Mouse (Mus musculus): ENCODE measurements at regions not wholly inside any gene's neighbourhood (a gene's known extent, or its start where the extent isn't known, plus 50 kb on each side); places are given as distances from the start of the nearest gene placed in this dataset.

DNA sequence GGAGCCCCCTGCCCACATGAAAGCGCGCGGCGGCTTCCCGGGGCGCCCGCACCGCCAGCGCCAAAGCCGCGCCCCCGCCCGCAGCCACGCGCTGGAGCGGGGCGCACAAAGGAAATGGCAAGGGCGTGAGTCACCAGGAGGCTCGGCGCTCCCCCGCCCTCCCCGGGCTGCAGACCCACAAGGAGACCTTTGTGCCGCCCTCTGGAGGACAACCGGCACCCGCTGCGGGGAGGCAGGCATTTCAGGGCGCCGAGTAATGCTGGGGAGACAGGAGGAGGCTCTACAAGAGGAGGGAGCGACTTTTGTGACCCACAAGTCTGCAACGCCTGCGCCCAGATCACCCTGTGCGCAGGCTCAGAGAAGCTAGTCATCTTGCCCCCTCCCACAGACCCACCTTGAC is 234.9 kb downstream of the Opa1 start:
- peak overlapping the region; percentile 62 for H3K9ac ChIP-seq (ENCODE audit: low read depth, low read length)
- H3K36me3 ChIP-seq (ENCODE audit: insufficient read depth, low read length), result no peaks in the 10 kb centered on the region
- H3K4me2 ChIP-seq (ENCODE audit: low read length), result peak overlapping the region; percentile 86
- peak overlapping the region; percentile 40 for H3K4me3 ChIP-seq (replicated peaks; ENCODE audit: low read depth, low read length)
- no peaks in the 10 kb centered on the region for H3K27me3 ChIP-seq (ENCODE audit: insufficient read depth, low read length)
- no peaks in the 10 kb centered on the region for H3K9me3 ChIP-seq (replicated peaks; ENCODE audit: low read length)
- 0 out of 2 replicates have a peak, but pooled peaks cover 12% of the 10 kb centered on the region for H3K4me1 ChIP-seq (replicated peaks; ENCODE audit: insufficient read depth, low read length)
- WGBS, result under 1% methylated on average over 32 of the region's 32 CpGs
- TF ChIP-seq CTCF (IDR thresholded peaks at IDR 0.05; ENCODE audit: low read depth), result peak; percentile 72
- peak overlapping the region; percentile 58 for H3K27ac ChIP-seq
- peak; percentile 88 for ATAC-seq (replicated peaks; ENCODE audit: low FRiP score, low read depth)
- peak; percentile 93 for DNase-seq (ENCODE audit: low spot score)

DNA sequence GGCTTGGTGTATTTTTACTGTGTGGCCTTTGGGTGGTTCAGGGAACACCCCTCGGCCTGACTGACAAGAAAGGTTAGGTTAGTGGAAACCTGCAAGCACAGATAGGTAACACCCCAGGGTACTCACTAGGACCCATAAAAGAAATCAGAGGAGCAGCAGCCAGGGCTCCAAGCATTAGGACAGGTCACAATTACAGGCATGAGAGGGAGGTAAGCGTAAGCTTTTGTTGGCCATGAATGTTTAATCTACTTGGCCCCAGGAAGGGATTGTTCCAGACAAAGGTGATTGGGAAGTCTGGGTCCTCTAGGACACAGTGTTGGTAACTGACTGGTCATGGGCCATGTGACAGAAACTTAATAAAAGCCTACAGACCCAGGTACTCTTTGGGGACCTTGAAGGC is 235.5 kb downstream of the Opa1 start:
- 0 out of 2 replicates have a peak, but pooled peaks cover 12% of the 10 kb centered on the region for H3K4me1 ChIP-seq (replicated peaks; ENCODE audit: insufficient read depth, low read length)
- no peak for DNase-seq (ENCODE audit: low spot score)
- no peaks in the 10 kb centered on the region for H3K27me3 ChIP-seq (ENCODE audit: insufficient read depth, low read length)
- H3K9ac ChIP-seq (ENCODE audit: low read depth, low read length), result no peak overlapping the region
- 67% methylated on average over 2 of the region's 2 CpGs for WGBS
- H3K27ac ChIP-seq, result peak overlapping the region; percentile 58; the same call in 1 of the 2 replicates
- no peaks in the 10 kb centered on the region for H3K9me3 ChIP-seq (replicated peaks; ENCODE audit: low read length)
- ATAC-seq (replicated peaks; ENCODE audit: low FRiP score, low read depth), result no peak
- H3K4me3 ChIP-seq (replicated peaks; ENCODE audit: low read depth, low read length), result no peak overlapping the region
- no peak for TF ChIP-seq CTCF (IDR thresholded peaks at IDR 0.05; ENCODE audit: low read depth)
- no peak overlapping the region for H3K4me2 ChIP-seq (ENCODE audit: low read length)
- no peaks in the 10 kb centered on the region for H3K36me3 ChIP-seq (ENCODE audit: insufficient read depth, low read length)

DNA sequence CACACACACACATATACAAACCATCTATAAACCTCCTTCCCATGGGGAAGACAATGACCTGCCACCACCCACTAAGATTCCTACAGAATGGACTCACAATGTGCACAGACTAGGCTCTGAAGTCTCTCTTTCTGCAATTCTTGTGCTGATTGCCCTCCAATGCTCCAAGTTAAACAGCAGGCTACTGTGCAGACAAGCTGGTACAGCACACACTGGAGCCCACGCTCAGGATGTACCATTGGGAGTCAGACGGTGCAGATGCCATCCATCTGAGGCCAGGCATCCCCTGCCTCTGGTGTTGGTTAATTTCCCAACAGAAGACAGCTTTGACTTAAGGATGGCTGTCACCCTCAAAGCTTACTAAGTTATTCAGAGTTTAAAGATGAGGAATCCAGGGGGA is 236.1 kb downstream of the Opa1 start:
- Histone ChIP-seq H3K36me3 (ENCODE audit: insufficient read depth, low read length) (no peaks in the 10 kb centered on the region), H3K4me1 (replicated peaks; ENCODE audit: insufficient read depth, low read length) (0 out of 2 replicates have a peak, but pooled peaks cover 12% of the 10 kb centered on the region), H3K9ac (ENCODE audit: low read depth, low read length) (no peak overlapping the region), H3K9me3 (replicated peaks; ENCODE audit: low read length) (no peaks in the 10 kb centered on the region), H3K4me3 (replicated peaks; ENCODE audit: low read depth, low read length) (no peak overlapping the region), H3K27me3 (ENCODE audit: insufficient read depth, low read length) (no peaks in the 10 kb centered on the region), H3K4me2 (ENCODE audit: low read length) (no peak overlapping the region), H3K27ac (no peak overlapping the region)
- DNase-seq (ENCODE audit: low spot score) (no peak), ATAC-seq (replicated peaks; ENCODE audit: low FRiP score, low read depth) (no peak)
- TF ChIP-seq CTCF (IDR thresholded peaks at IDR 0.05; ENCODE audit: low read depth), result no peak
- 91% methylated on average over 2 of the region's 2 CpGs for WGBS

DNA sequence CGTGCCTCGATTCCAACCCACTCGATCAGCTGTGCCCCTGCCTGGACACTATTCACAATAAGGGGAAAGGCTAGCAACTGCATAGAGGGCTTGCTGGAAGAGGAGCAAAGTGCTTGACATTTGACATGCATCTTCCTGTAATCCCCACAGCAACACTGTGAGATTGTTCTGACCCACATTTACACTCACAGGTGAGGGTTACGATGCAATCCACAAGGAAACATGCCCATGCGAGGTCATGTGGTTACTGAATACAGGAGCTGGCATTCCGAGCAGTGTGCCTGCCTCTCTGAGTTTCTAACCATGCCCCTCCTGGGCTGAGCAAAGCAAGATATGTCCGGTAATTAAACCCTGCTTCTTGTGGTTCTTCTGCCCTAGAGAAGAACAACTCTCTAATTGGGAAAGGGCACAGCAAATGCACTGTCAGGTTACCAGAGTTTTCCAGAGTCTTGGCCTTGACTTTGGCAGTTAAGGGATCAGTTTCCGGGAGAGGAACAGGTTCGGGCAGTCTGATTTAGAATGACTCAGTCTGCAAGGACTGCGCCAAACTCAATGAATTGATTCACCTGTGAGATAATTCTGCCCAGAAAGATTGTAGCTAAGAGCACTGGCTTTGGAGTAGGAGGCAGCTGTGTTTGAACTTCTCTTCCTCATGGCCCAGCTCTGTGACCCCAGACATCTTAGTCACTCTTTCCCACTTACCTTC is 236.7 kb downstream of the Opa1 start:
- no peak for DNase-seq (ENCODE audit: low spot score)
- ATAC-seq (replicated peaks; ENCODE audit: low FRiP score, low read depth), result no peak
- no peaks in the 10 kb centered on the region for H3K27me3 ChIP-seq (ENCODE audit: insufficient read depth, low read length)
- H3K4me2 ChIP-seq (ENCODE audit: low read length), result no peak overlapping the region
- no peak overlapping the region for H3K9ac ChIP-seq (ENCODE audit: low read depth, low read length)
- TF ChIP-seq CTCF (IDR thresholded peaks at IDR 0.05; ENCODE audit: low read depth), result no peak
- H3K9me3 ChIP-seq (replicated peaks; ENCODE audit: low read length), result no peaks in the 10 kb centered on the region
- H3K4me3 ChIP-seq (replicated peaks; ENCODE audit: low read depth, low read length), result no peak overlapping the region
- WGBS, result 70% methylated on average over 10 of the region's 10 CpGs
- H3K27ac ChIP-seq, result no peak overlapping the region
- no peaks in the 10 kb centered on the region for H3K36me3 ChIP-seq (ENCODE audit: insufficient read depth, low read length)
- H3K4me1 ChIP-seq (replicated peaks; ENCODE audit: insufficient read depth, low read length), result 0 out of 2 replicates have a peak, but pooled peaks cover 12% of the 10 kb centered on the region

DNA sequence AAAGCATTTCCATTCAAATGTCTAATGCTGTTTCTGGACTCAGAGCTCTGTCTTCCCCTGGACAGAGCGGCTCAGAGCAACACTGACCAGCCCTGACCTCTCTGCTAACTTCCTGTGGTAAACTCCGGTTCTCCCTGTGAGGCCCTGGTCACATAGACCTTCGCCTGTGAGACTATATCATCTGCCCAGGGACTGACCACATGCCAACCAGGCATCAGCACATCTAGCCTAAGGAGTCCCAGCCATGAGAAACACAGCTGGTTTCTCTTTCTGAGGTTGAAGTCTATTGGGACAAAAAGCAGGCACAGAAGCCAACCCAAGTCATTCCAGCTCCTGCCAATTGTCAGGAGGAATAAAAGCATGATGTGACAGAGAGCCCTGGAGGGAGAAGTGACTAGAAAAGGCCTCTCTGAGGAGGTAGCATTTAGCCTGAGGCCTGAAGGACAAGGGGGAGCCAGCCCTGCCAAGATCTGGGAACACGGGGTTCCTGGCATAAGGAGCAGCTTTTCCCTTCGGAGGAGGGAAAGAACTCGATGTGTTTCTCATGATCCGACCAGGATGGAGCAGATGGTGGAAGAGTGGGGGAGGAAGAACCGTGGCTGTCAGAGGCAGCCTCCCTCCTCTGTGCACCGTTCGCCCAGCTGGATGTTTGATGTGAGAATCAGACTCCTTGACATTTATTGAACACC is 237.7 kb downstream of the Opa1 start:
- WGBS, result 46% methylated on average over 10 of the region's 10 CpGs
- TF ChIP-seq CTCF (IDR thresholded peaks at IDR 0.05; ENCODE audit: low read depth), result no peak
- Histone ChIP-seq H3K4me2 (ENCODE audit: low read length) (no peak overlapping the region), H3K27ac (no peak overlapping the region), H3K9ac (ENCODE audit: low read depth, low read length) (no peak overlapping the region), H3K4me3 (replicated peaks; ENCODE audit: low read depth, low read length) (no peak overlapping the region), H3K4me1 (replicated peaks; ENCODE audit: insufficient read depth, low read length) (peaks cover 12% of the 10 kb centered on the region; the same call in 1 of the 2 replicates), H3K27me3 (ENCODE audit: insufficient read depth, low read length) (no peaks in the 10 kb centered on the region), H3K36me3 (ENCODE audit: insufficient read depth, low read length) (no peaks in the 10 kb centered on the region), H3K9me3 (replicated peaks; ENCODE audit: low read length) (no peaks in the 10 kb centered on the region)
- no peak for DNase-seq (ENCODE audit: low spot score)
- ATAC-seq (replicated peaks; ENCODE audit: low FRiP score, low read depth), result no peak

DNA sequence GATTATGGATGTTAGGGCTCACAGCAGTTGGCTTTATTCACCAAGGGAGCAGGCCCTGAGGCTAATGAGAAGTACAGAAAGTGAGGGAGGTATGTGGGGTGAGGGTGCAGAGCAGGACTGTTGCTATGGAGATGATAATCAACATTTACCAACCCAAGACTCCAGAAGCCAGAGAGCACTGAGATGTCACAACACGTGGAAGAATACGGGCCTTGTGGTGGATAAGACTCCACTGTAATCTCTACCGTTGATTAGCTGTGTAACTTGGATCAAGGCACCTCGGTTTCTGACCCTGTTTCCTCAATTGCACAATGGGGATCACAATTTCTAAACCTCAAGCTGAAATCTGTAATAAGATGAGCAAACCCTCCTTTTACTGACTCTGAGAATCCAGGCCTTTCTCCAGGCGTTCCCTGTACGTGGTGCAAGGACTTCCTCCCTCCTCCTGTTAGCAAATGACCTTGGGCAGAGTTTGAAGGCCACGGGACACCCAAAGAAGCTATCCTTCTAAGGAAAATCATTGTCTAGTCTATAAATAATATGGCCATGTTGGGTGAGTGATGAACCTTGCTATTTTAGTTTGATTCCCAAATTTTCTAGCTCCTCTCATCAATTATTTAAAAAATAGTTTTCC is 239.8 kb downstream of the Opa1 start:
- DNase-seq (ENCODE audit: low spot score) (no peak), ATAC-seq (replicated peaks; ENCODE audit: low FRiP score, low read depth) (no peak)
- no peaks in the 10 kb centered on the region for H3K9me3 ChIP-seq (replicated peaks; ENCODE audit: low read length)

More for the DNA sequence above, 239.8 kb downstream of the Opa1 start:
- WGBS, result 72% methylated on average over 7 of the region's 7 CpGs
- H3K4me2 ChIP-seq (ENCODE audit: low read length), result no peak overlapping the region
- H3K27ac ChIP-seq, result no peak overlapping the region
- H3K4me1 ChIP-seq (replicated peaks; ENCODE audit: insufficient read depth, low read length), result peaks cover 3% of the 10 kb centered on the region; the same call in 1 of the 2 replicates
- H3K9ac ChIP-seq (ENCODE audit: low read depth, low read length), result no peak overlapping the region
- H3K4me3 ChIP-seq (replicated peaks; ENCODE audit: low read depth, low read length), result no peak overlapping the region
- TF ChIP-seq CTCF (IDR thresholded peaks at IDR 0.05; ENCODE audit: low read depth), result no peak
- H3K36me3 ChIP-seq (ENCODE audit: insufficient read depth, low read length), result no peaks in the 10 kb centered on the region
- H3K27me3 ChIP-seq (ENCODE audit: insufficient read depth, low read length), result no peaks in the 10 kb centered on the region

Data from kidney, postnatal 0 days (tissue).